Mouse (Mus musculus) MEL (cell line): Measurements from ENCODE around the gene Dtx4. TPM values are rescaled to one million over a fixed set of nuclear protein-coding genes. Genes with fewer than 3 reads are reported as not detected.
A peak's percentile ranks its signal among the peaks of the same experiment; 100 is the strongest.
"Not testable (repeated sequence)": the region's sequence is repeated elsewhere in the genome, so short reads cannot be mapped to it uniquely, and the experiment has no call there.

ENCODE experiments used
- DNase-seq: peaks from one replicate; pipeline ENCODE4 v3.0.0; 2011; ENCODE audit warnings: low read depth, low spot score
- H3K27ac ChIP-seq: 2 replicates; pipeline ENCODE4 v1.5.1; 2012; ENCODE audit warnings: low read depth, mild to moderate bottlenecking, control low read depth, low read length, moderate library complexity; ENCODE audit not compliant: control insufficient read depth
- H3K27me3 ChIP-seq, 2 experiments: fragments of 150-350 bp in 1 of 2; sonication (generic) in 1 of 2; 2 replicates each; pipeline ENCODE4 v1.6.1; 2012; ENCODE audit warnings: low read length in 2 of 2, mild to moderate bottlenecking in 2 of 2, improper control_type of control experiment in 1 of 2, moderate library complexity in 1 of 2; ENCODE audit not compliant: insufficient read depth in 2 of 2, control insufficient read depth in 1 of 2
- H3K36me3 ChIP-seq, 2 experiments: 2 replicates each; pipeline ENCODE4 v1.6.1; 2012 to 2014; ENCODE audit warnings: low read length in 2 of 2, improper control_type of control experiment in 1 of 2, inconsistent platforms in 1 of 2, mild to moderate bottlenecking in 1 of 2; ENCODE audit not compliant: insufficient read depth in 2 of 2, control insufficient read depth in 1 of 2
- H3K4me1 ChIP-seq, 2 experiments: fragments of 150-350 bp in 1 of 2; sonication (generic) in 1 of 2; 2 replicates each; pipeline ENCODE4 v1.6.1; 2012; ENCODE audit warnings: low read length in 2 of 2, improper control_type of control experiment in 1 of 2, mild to moderate bottlenecking in 1 of 2; ENCODE audit not compliant: insufficient read depth in 2 of 2, control insufficient read depth in 1 of 2
- H3K4me3 ChIP-seq, 2 experiments: fragments of 150-350 bp in 1 of 2; sonication (generic) in 1 of 2; 2 replicates each; pipeline ENCODE4 v1.5.1; 2012; ENCODE audit warnings: low read depth in 2 of 2, low read length in 2 of 2, mild to moderate bottlenecking in 2 of 2, moderate library complexity in 2 of 2, control low read depth in 1 of 2, improper control_type of control experiment in 1 of 2; ENCODE audit not compliant: control insufficient read depth in 1 of 2, insufficient read depth in 1 of 2
- H3K79me2 ChIP-seq: 2 replicates; pipeline ENCODE4 v1.6.1; 2012; ENCODE audit warnings: mild to moderate bottlenecking, low read length, moderate library complexity; ENCODE audit not compliant: control insufficient read depth, poor library complexity, insufficient read depth
- H3K9ac ChIP-seq: 2 replicates; pipeline ENCODE4 v1.6.1; 2012; ENCODE audit warnings: low read depth, mild to moderate bottlenecking, control low read depth, low read length, moderate library complexity; ENCODE audit not compliant: control insufficient read depth, poor library complexity, severe bottlenecking
- H3K9me3 ChIP-seq: fragments of 150-350 bp; sonication (generic); replicated peaks from 2 replicates; pipeline ENCODE4 v1.6.1; 2012; ENCODE audit warnings: mild to moderate bottlenecking, low read length, improper control_type of control experiment, moderate library complexity; ENCODE audit not compliant: insufficient read depth
- CHD2 ChIP-seq: IDR thresholded peaks from 2 replicates; pipeline ENCODE4 v1.6.1; 2011; ENCODE audit warnings: low read length, improper control_type of control experiment
- CTCF ChIP-seq, 3 experiments: IDR thresholded peaks in 2 of 3; conservative IDR thresholded peaks in 1 of 3; 2 replicates each; pipeline ENCODE4 v1.5.1; 2011 to 2012; ENCODE audit warnings: low read length in 3 of 3, low read depth in 2 of 3, mild to moderate bottlenecking in 2 of 3, improper control_type of control experiment in 1 of 3, inconsistent platforms in 1 of 3, mixed read lengths in 1 of 3, moderate library complexity in 1 of 3; ENCODE audit not compliant: control insufficient read depth in 1 of 3, insufficient read depth in 1 of 3, poor library complexity in 1 of 3, severe bottlenecking in 1 of 3
- E2F4 ChIP-seq: IDR thresholded peaks from 2 replicates; pipeline ENCODE4 v1.6.1; 2011; ENCODE audit warnings: low read depth, low read length, improper control_type of control experiment, borderline replicate concordance
- GATA1 ChIP-seq: IDR thresholded peaks from 2 replicates; pipeline ENCODE4 v1.6.1; 2011; ENCODE audit warnings: low read depth, low read length, improper control_type of control experiment
- HCFC1 ChIP-seq: IDR thresholded peaks from 2 replicates; pipeline ENCODE4 v1.6.1; 2012; ENCODE audit warnings: low read depth, mild to moderate bottlenecking, inconsistent platforms, low read length, improper control_type of control experiment, moderate library complexity
- JUND ChIP-seq: IDR thresholded peaks from 2 replicates; pipeline ENCODE4 v1.6.1; 2011; ENCODE audit warnings: low read depth, mild to moderate bottlenecking, improper control_type of control experiment, low read length
- MAX ChIP-seq: IDR thresholded peaks from 2 replicates; pipeline ENCODE4 v1.6.1; 2011; ENCODE audit warnings: low read length, improper control_type of control experiment
- MYB ChIP-seq: IDR thresholded peaks from 2 replicates; pipeline ENCODE4 v1.6.1; 2011; ENCODE audit warnings: mild to moderate bottlenecking, low read depth, low read length, improper control_type of control experiment
- MYC ChIP-seq: IDR thresholded peaks from 2 replicates; pipeline ENCODE4 v1.6.1; 2011; ENCODE audit warnings: low read depth, mild to moderate bottlenecking, low read length, improper control_type of control experiment, moderate library complexity
- RAD21 ChIP-seq: IDR thresholded peaks from 2 replicates; pipeline ENCODE4 v1.6.1; 2011; ENCODE audit warnings: mild to moderate bottlenecking, low read depth, low read length, improper control_type of control experiment
- RCOR1 ChIP-seq: IDR thresholded peaks from 2 replicates; pipeline ENCODE4 v1.6.1; 2012; ENCODE audit warnings: low read depth, mild to moderate bottlenecking, inconsistent platforms, low read length, improper control_type of control experiment
- SMC3 ChIP-seq: IDR thresholded peaks from 2 replicates; pipeline ENCODE4 v1.6.1; 2011; ENCODE audit warnings: low read depth, low read length, improper control_type of control experiment
- TAL1 ChIP-seq: IDR thresholded peaks from 2 replicates; pipeline ENCODE4 v1.6.1; 2012; ENCODE audit warnings: mild to moderate bottlenecking, inconsistent platforms, low read length, moderate library complexity, mixed read lengths
- ZC3H11A ChIP-seq: IDR thresholded peaks from 2 replicates; pipeline ENCODE4 v1.6.1; 2012; ENCODE audit warnings: low read depth, mild to moderate bottlenecking, inconsistent platforms, low read length, improper control_type of control experiment
- polyA plus RNA-seq, 2 experiments: library from polyadenylated mRNA; stranded (reverse) in 1 of 2; unstranded in 1 of 2; fragments of >175 nt in 1 of 2; fragments of >200 nt in 1 of 2; gene quantifications; 2 replicates each; pipeline versions ENCODE4 v1.2.1 to v1.2.4; 2012; ENCODE audit warnings: low replicate concordance in 2 of 2, low read depth in 1 of 2; ENCODE audit not compliant: insufficient read length in 2 of 2, insufficient read depth in 1 of 2, missing spikeins in 1 of 2
- total RNA-seq: library from RNA; depleted of rRNA; stranded (reverse); fragments of 300-350 nt; gene quantifications from 2 replicates; pipeline ENCODE4 v1.2.3, GENCODE M21; 2012

Dtx4 gene
- total and polyA plus RNA-seq, 3 experiments, result 2.2 to 8.8 TPM; not detected in 1

GRCm38 (mm10) chr19:12501370-12502347 lies at the start of gene Dtx4 (continued):
- TF ChIP-seq GATA1, result no peak
- TF ChIP-seq ZC3H11A, result peak; percentile 43; the same call in 1 of the 2 replicates
- TF ChIP-seq MAX, result peak; percentile 29; the same call in 1 of the 2 replicates
- TF ChIP-seq RCOR1, result no peak
- TF ChIP-seq HCFC1, result no peak; the same call in 1 of the 2 replicates
- no peak for TF ChIP-seq MYC
- TF ChIP-seq, all 39 proteins: peak for 15

- TF ChIP-seq CHD2 (no peak), E2F4 (no peak), GATA1 (no peak), MYC (no peak), JUND (no peak), TAL1 (no peak)
- DNase-seq, result no peak
- H3K4me1 ChIP-seq, result no peaks in the 10 kb centered on the region
Measured at GRCm38 (mm10) chr19:12550005-12550942, 49.0 kb upstream of the Dtx4 start.

GRCm38 (mm10) chr19:12549166-12549565 lies 47.9 kb upstream of the Dtx4 start:
- Histone ChIP-seq H3K9ac (no peak overlapping the region), H3K79me2 (no peaks in the 10 kb centered on the region), H3K27me3 (no peaks in the 10 kb centered on the region), H3K4me3 (no peak overlapping the region), H3K27ac (no peak overlapping the region), H3K9me3 (no peaks in the 10 kb centered on the region), H3K36me3 (no peaks in the 10 kb centered on the region), H3K4me1 (no peaks in the 10 kb centered on the region)
- TF ChIP-seq SMC3 (peak; percentile 69), RAD21 (peak; percentile 51), MAX (no peak), CTCF (IDR thresholded peaks at IDR 0.05 in 2 of 3, conservative IDR thresholded peaks at IDR 0.05 in 1 of 3; ENCODE audit: control insufficient read depth in 1 of 3, insufficient read depth in 1 of 3, low read depth in 2 of 3, low read length in 3 of 3, poor library complexity in 1 of 3, severe bottlenecking in 1 of 3) (peak; percentile 21 to 54 (median 47); a peak in 5 of 6 replicates), ZC3H11A (peak; percentile 37; the same call in 1 of the 2 replicates), MYB (no peak)
- DNase-seq, result peak; percentile 43

More at GRCm38 (mm10) chr19:12550005-12550942, 49.0 kb upstream of the Dtx4 start:
- no peak overlapping the region for H3K4me3 ChIP-seq
- no peaks in the 10 kb centered on the region for H3K79me2 ChIP-seq
- no peak overlapping the region for H3K27ac ChIP-seq
- H3K27me3 ChIP-seq, result no peaks in the 10 kb centered on the region
- no peaks in the 10 kb centered on the region for H3K36me3 ChIP-seq
- H3K9ac ChIP-seq, result no peak overlapping the region
- H3K9me3 ChIP-seq, result no peaks in the 10 kb centered on the region

- H3K79me2 ChIP-seq, H3K27ac ChIP-seq, H3K4me3 ChIP-seq, H3K36me3 ChIP-seq, H3K27me3 ChIP-seq, H3K9me3 ChIP-seq, H3K4me1 ChIP-seq, DNase-seq, H3K9ac ChIP-seq: not testable (repeated sequence)
Measured at GRCm38 (mm10) chr19:12545440-12545839, 44.2 kb upstream of the Dtx4 start, which contains the start of gene Fam111a. Gene Fam111a, plus strand, starts transcription at chr19:12545740.
